Mouse (Mus musculus) small intestine, adult 2 months (tissue): ENCODE results near the gene Map4k4.

Experiments
- CTCF ChIP-seq: fragments of 200-500 bp; IDR thresholded peaks from 2 replicates; pipeline ENCODE4 v1.5.1; 2012; ENCODE audit warnings: low read depth, mild to moderate bottlenecking, control low read depth, inconsistent platforms, low read length, moderate library complexity, mixed read lengths; ENCODE audit not compliant: insufficient replicate concordance, insufficient read length; ENCODE audit errors: extremely low read depth
- POLR2A ChIP-seq: fragments of 200-500 bp; IDR thresholded peaks from 2 replicates; pipeline ENCODE4 v1.6.1; 2012; ENCODE audit warnings: low read depth, mild to moderate bottlenecking, control low read depth, inconsistent platforms, low read length, moderate library complexity

GRCm38 (mm10) chr1:39893153-39893880 is 7.4 kb upstream of the Map4k4 start:
- TF ChIP-seq POLR2A (no peak), CTCF (no peak)
